ENCODE assay signal across 8 mouse cellular contexts in genomic region chr11:58801558-58802228, GRCm38 (mm10). TPM values are rescaled to one million over a fixed set of nuclear protein-coding genes. Genes with fewer than 3 reads are reported as not detected.
DNase-seq lines count a peak whose midpoint lies in the region; TF ChIP-seq lines count a peak whose summit lies in the region.

Gene Fam183b, minus strand, starts transcription at chr11:58801960.

- H3K4me1 ChIP-seq in E14TG2a.4 (replicated peaks; ENCODE audit: low read depth, low read length) = peaks cover 20% of the 10 kb centered on the region

- peak; percentile 7 to 39 for DNase-seq in heart, adult 18-20 months
- DNase-seq in heart, adult 8-10 months (ENCODE audit: low spot score) = no peak
- peak; percentile 79 for DNase-seq in embryo, embryonic 10 days (ENCODE audit: low spot score)
- DNase-seq in heart, postnatal 14 days = peak; percentile 3 to 9
- peak; percentile 54 for DNase-seq in mesoderm, embryonic 11.5 days (ENCODE audit: low read depth, low spot score)
- no peak for DNase-seq in spleen, adult 12 weeks (ENCODE audit: low spot score)
- DNase-seq in spleen, adult 18-20 months = no peak

- H3K4me3 ChIP-seq in E14TG2a.4 (replicated peaks; ENCODE audit: low read length) = peak within 1 kb of the TSS; percentile 20; the same call in 1 of the 2 replicates

- no peaks in the 10 kb centered on the region for H3K27me3 ChIP-seq in E14TG2a.4 (ENCODE audit: insufficient read depth, low read length)

- no peaks in the 10 kb centered on the region for H3K9me3 ChIP-seq in E14TG2a.4 (ENCODE audit: low read length)

- TF ChIP-seq CTCF in E14TG2a.4 (conservative IDR thresholded peaks at IDR 0.05; ENCODE audit: low read length) = no peak

- intact Hi-C loops in heart, postnatal 14 days (cut with DNase I) = no loop called here

- H3K36me3 ChIP-seq in E14TG2a.4 (ENCODE audit: insufficient read depth, low read length) = no peaks in the 10 kb centered on the region

RNA-seq across cellular contexts. Expression of gene Fam183b, which starts in this region (rescaled TPM):
- not detected for total RNA-seq in heart, adult 18-20 months (2021)
- total RNA-seq in heart, adult 8-10 months (2022) = under 1 TPM in 2 of 4 experiments, not detected in 2; 0.52 to 0.69 TPM
- not detected for total RNA-seq in heart, postnatal 14 days (2021)

Comparison
In these comparisons a context has a peak if more than half of its experiments do, and no peak if none do; other contexts are left out.
1. Peak in DNase-seq in heart, adult 18-20 months; RNA of the gene not detected or under 1 TPM.
2. Peak in DNase-seq in heart, postnatal 14 days; RNA of the gene not detected or under 1 TPM.
3. DNase-seq: peak in embryo, embryonic 10 days (single experiment) and mesoderm, embryonic 11.5 days (single experiment); none in heart, adult 8-10 months (single experiment), spleen, adult 12 weeks (single experiment) and spleen, adult 18-20 months (0 of 2).